Mouse (Mus musculus): Measurements from ENCODE around the gene Klk15. TPM values are rescaled to one million over a fixed set of nuclear protein-coding genes. Genes with fewer than 3 reads are reported as not detected.
"Not testable (repeated sequence)": the region's sequence is repeated elsewhere in the genome, so short reads cannot be mapped to it uniquely, and the experiment has no call there.

The Klk15 gene
- total RNA-seq, 2 experiments from 2014 or later, result not detected

- DNase-seq (ENCODE audit: low spot score in 2 of 2), result no peak
Observed at GRCm38 (mm10) chr7:43967612-43968011, 34.1 kb downstream of the Klk15 start.

DNA sequence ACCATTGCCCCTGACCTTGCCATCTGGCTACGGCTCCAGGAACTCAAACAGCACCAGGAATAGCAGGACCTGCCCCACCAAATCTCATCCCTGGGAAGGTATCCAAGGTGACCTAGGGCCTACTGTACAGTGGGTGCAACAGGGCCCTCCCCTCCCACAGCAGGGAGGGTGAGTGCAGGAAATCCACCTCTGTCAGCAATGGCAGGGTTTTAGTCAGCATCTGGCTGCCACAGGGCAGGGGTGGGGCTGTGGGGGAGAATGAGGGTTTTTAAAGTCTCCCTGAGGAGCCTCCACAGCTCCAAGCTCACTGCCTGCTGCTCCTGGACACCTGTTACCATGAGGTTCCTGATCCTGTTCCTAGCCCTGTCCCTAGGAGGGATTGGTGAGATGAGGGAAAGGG, 42.2 kb downstream of the Klk15 start, which contains the start of gene Klk1b9:
Gene Klk1b9 (plus strand): TSS at position 301 of the 400 bp plus-strand sequence.
- DNase-seq (ENCODE audit: low spot score in 2 of 2), result not testable (repeated sequence)

DNA sequence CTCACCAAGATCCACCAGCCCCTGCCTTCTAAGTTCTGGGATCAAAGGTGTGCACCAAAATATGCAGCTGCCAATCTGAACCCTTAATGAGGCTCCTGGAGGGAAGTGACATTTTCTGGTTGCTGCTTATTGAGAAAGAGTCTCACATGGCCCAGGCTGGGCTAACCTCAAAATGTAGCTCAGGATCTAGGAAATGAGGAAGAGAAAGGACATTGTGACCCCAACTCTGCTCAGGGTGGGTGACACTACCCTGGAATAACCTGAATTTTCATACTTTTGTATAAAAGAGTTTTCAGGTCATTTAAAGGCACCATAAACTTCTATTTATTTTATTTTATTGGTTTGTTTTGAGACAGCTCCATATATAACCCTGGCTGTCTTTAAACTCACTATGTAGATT, 52.1 kb downstream of the Klk15 start:
- no peak for DNase-seq (ENCODE audit: low spot score in 2 of 2)

Other genes starting within 250 kb of the Klk15 start
- not detected for gene Klk14, start 243.3 kb upstream of the Klk15 start, total RNA-seq (2021)
- gene Klk13, start 221.2 kb upstream of the Klk15 start, total RNA-seq (2021), result not detected
- not detected for gene Klk12, start 164.8 kb upstream of the Klk15 start, total RNA-seq (2021)
- not detected for gene Klk11, start 159.1 kb upstream of the Klk15 start, total RNA-seq (2021)
- under 1 TPM in 1 of 2 experiments, not detected in 1; 0.18 TPM for gene Klk10, start 152.7 kb upstream of the Klk15 start, total RNA-seq (2021)
- gene Klk9, start 141.8 kb upstream of the Klk15 start, total RNA-seq (2021), result not detected
- 1 to 10 TPM; 2.5 to 3.5 TPM for gene Klk8, start 136.2 kb upstream of the Klk15 start, total RNA-seq (2021)
- not detected for gene Klk7, start 122.4 kb upstream of the Klk15 start, total RNA-seq (2021)
- gene Klk6, start 109.2 kb upstream of the Klk15 start, total RNA-seq (2021), result not detected
- gene Klk5, start 91.8 kb upstream of the Klk15 start, total RNA-seq (2021), result not detected
- gene Klk4, start 52.6 kb upstream of the Klk15 start, total RNA-seq (2021), result under 1 TPM in 1 of 2 experiments, not detected in 1; 0.21 TPM
- not detected for gene Klk1b8, start 16.9 kb downstream of the Klk15 start, total RNA-seq (2021)
- gene Klk1b1, start 33.0 kb downstream of the Klk15 start, total RNA-seq (2021), result not detected
- not detected for gene Klk1b9, start 42.3 kb downstream of the Klk15 start, total RNA-seq (2021)
- not detected for gene Klk1b11, start 62.1 kb downstream of the Klk15 start, total RNA-seq (2021)
- under 1 TPM; 0.39 to 0.62 TPM for gene Klk1b26, start 78.4 kb downstream of the Klk15 start, total RNA-seq (2021)
- gene Klk1b27, start 118.5 kb downstream of the Klk15 start, total RNA-seq (2021), result not detected
- not detected for gene Klk1b21, start 168.6 kb downstream of the Klk15 start, total RNA-seq (2021)
- gene Klk1b22, start 178.9 kb downstream of the Klk15 start, total RNA-seq (2021), result not detected
- not detected for gene Klk1b16, start 203.0 kb downstream of the Klk15 start, total RNA-seq (2021)

Measured in gastrocnemius, postnatal 4 days (tissue).